Mouse (Mus musculus) v-Abl transformed pro-B cells (cell line): ENCODE measurements at regions not wholly inside any gene's neighbourhood (a gene's known extent, or its start where the extent isn't known, plus 50 kb on each side); places are given as distances from the start of the nearest gene placed in this dataset.

Experiments
- in situ Hi-C, 2 experiments: fragments of 400-800 bp; cut with MboI; formaldehyde crosslinking; loops; one replicate each; pipeline ENCODE4 v1.15.1; 2025; ENCODE audit not compliant: unreplicated experiment in 2 of 2

- in situ Hi-C loops = no loop called here
Measured at GRCm38 (mm10) chr10:87718491-87718890, 139.6 kb upstream of the Igf1 start.

DNA sequence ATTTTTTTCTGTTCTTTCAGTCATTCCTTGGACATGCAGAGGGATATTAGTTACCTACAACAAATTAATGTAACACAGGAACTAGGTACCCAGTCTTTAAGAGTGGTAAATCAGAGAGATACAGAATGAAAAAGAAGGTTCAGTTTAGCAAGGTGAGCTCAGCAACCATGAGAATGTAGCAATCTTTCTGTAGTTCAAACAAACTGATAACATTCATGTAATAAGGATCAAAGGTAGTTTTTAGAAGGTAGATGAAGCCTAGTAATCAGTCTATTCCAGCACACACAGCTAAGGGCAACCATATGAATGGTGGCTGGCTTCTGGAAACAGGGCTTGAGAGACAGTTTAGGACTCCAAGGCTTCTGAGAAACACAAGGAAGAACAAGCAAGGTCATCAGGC, 138.1 kb upstream of the Igf1 start:
- in situ Hi-C loops = no loop called here

GRCm38 (mm10) chr10:87722244-87722643, 135.8 kb upstream of the Igf1 start:
- in situ Hi-C loops = no loop called here

DNA sequence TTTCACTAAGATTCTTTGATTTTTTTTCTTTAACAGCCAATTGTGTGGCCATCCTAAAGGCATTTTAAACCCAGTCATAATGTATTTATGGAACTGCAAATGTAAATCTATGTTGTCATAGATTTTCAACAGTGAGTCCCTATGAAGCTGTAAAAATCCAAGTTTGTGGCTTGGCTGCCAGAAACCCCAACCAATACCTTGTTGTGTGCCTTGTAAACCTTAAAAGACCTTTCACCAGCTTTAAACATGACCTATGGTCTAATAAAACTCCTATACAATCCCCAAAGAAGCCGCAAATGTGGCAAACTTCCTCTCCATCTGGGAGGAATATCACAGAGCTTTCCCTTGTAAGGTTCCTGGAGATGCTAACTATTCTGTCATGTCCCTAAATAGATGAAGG, 125.4 kb upstream of the Igf1 start:
- in situ Hi-C loops = no loop called here

GRCm38 (mm10) chr10:87733241-87733640, 124.8 kb upstream of the Igf1 start:
- in situ Hi-C loops = no loop called here

DNA sequence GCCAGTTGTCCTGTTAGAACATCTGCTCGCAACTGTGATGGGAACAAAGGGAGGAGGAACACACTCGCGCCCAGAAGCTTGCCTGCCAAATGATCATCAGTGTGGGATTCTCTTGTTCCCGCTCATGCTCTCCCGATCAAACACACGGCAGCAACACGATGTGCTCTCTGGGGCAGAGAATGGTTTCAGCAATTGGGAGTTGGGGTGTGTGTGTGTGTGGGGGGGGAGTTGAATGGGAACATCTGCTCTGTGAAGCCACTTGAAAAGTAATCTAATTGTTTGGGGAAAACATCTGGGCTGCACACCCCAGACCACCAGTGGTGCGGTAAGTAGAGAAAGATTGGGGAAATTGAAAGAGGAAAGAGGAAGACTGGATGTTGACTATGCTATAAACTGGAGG, 117.7 kb upstream of the Igf1 start:
- in situ Hi-C loops = no loop called here

GRCm38 (mm10) chr10:87742766-87743165, 115.3 kb upstream of the Igf1 start:
- in situ Hi-C loops = no loop called here

- in situ Hi-C loops = no loop called here
Measured at GRCm38 (mm10) chr10:87747846-87748552, 110.1 kb upstream of the Igf1 start.

- in situ Hi-C loops = no loop called here
Measured at GRCm38 (mm10) chr10:87748631-87749193, 109.4 kb upstream of the Igf1 start.

GRCm38 (mm10) chr10:87750321-87750720, 107.7 kb upstream of the Igf1 start:
- in situ Hi-C loops = no loop called here

- in situ Hi-C loops = no loop called here
Measured at GRCm38 (mm10) chr10:87750972-87751371, 107.1 kb upstream of the Igf1 start.

GRCm38 (mm10) chr10:87752117-87752516, 105.9 kb upstream of the Igf1 start:
- in situ Hi-C loops = no loop called here

DNA sequence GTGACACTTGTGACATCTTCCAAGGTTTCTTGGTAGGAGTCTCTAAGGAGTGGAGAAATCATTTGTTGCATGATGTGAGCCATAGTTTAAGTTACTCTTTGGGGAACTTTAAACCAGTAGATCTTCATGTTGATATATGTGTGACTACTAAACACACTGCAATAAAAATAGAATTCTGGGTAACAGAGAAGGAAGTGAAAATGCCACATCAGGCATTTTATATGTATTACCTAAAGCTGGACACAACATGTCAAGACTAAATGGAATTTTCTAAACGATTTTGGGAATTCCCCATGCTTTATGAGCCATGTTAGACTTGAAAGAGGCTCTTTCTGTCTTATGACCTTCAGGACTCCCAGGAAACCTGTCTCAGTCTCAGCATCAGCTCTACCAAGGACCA, 104.6 kb upstream of the Igf1 start:
- in situ Hi-C loops = no loop called here

- in situ Hi-C loops = no loop called here
Measured at GRCm38 (mm10) chr10:87761528-87762030, 96.5 kb upstream of the Igf1 start.

DNA sequence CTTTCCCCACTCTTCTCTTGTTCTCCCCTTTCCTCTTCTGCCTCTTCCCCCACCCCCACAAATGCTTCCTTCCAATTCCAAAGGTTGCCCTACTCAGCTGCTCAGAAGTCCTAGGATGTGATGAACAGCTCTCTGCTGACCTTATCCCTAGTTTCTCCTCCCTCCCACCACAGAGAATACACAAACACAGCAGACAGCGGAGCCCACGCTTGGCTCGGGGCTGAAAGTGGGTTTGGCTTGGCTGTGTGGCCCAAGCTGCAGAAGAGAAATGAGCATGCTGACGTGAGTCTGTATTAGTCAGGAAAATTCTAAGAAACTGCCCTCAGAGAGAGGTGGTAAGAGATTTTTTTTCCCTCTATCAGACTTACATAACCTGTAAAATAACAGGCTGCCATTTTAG, 70.5 kb upstream of the Igf1 start:
- in situ Hi-C loops = no loop called here

DNA sequence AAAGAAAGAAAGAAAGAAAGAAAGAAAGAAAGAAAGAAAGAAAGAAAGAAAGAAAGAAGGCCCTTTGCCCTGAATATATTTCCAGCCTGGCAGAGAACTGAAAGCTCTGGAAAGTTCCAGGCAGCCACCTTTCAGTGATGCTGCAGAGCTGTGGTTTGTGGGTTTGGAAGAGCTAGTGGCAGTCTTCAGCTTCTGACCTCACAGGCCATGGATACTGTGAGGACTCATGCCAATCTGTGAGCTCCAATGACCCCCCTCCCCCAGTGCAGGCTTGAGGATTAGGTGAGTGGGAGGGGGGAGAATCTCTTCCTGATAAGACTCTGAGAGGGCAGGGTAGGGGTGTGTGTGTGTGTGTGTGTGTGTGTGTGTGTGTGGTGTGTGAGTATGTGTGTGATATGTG, 65.7 kb upstream of the Igf1 start:
- in situ Hi-C loops = no loop called here

DNA sequence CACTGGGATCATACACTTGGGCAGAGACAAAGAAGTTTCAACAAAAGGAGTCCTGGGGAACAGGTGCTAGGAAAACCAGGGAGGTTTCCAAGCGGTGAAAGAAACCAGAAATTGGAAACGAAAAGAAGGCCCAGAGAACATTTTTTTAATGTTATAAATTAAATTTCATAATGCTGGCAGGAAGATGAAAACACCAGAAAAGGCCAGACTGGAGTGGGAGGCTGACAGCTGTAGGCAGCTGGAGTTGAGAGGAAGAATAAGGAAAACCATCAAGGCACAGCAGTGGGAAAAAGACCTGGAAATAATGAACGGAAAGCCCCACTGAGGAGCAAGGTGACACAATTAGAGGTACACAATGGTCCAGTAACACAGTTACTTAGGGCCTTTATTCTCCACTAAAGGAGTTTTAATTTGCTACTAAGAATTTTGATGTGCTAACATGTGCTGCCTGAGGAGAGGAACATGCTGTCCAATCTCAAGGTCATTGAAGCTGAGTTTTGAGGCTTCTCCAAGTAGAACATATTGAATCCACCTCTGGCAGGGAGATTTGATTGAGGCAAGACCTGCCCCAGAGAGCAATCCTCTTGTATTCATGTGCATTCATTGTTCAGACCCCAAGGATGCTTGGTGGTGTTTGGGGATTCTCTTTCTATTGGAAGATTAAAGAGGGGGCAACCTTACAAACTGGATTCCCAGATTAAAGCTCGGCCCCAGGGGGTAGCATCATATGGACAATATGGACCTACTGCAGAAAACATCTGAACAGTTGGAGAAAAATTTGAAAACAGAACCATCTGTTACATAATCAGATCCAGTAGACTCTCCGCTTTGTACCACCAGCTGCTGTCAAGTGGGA, 53.9 kb upstream of the Igf1 start:
- in situ Hi-C loops = no loop called here

- in situ Hi-C loops = no loop called here
Measured at GRCm38 (mm10) chr10:87804792-87805082, 53.3 kb upstream of the Igf1 start.
